Mouse (Mus musculus) urinary bladder, postnatal 10 days (tissue): ENCODE data around the gene Tbx10.
A peak's percentile ranks its signal among the peaks of the same experiment; 100 is the strongest.

Experiments
- DNase-seq: peaks from one replicate; pipeline ENCODE4 v3.0.0; 2022; ENCODE audit warnings: low spot score

Tbx10 gene

GRCm38 (mm10) chr19:3975866-3976265, 16.7 kb upstream of the Tbx10 start:
- no peak for DNase-seq

GRCm38 (mm10) chr19:3980309-3980708, 12.2 kb upstream of the Tbx10 start:
- DNase-seq = no peak

GRCm38 (mm10) chr19:3980917-3981316, 11.6 kb upstream of the Tbx10 start:
- DNase-seq = no peak

DNA sequence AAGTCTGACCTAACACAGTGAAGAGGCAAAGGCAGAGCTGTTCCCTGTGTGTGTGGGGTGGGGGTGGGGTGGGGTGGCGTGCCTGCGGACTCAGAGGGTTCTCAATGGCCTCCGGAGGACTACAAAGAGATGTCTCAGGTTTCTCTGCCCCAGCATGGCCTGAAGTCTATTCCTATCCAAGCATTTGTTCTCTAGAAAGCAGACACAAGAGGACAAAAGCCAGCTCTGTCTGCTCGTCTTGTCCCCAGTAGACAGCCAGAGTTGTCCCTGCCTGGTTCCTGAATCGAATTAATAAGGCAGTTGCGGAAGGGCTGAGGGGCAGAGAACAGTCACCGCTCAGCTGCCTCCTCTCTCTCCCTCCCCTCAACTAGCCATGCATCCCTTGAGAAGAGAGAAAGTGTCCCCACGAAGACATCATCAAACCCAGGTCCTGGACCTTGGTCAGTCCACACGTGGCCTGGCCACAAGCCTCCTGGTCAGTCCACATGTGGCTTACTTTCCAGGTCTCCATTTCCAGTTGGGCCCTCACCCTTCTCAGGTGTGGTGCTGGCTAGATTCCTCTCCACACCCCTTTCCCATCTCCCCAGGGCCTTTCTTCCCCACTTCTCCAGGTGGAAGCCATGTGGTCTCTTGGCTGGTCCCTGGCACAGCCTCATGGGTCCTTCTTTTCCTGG, 8.9 kb upstream of the Tbx10 start:
- DNase-seq = no peak

- DNase-seq = no peak
Observed at GRCm38 (mm10) chr19:3985261-3985681, 7.3 kb upstream of the Tbx10 start.

DNA sequence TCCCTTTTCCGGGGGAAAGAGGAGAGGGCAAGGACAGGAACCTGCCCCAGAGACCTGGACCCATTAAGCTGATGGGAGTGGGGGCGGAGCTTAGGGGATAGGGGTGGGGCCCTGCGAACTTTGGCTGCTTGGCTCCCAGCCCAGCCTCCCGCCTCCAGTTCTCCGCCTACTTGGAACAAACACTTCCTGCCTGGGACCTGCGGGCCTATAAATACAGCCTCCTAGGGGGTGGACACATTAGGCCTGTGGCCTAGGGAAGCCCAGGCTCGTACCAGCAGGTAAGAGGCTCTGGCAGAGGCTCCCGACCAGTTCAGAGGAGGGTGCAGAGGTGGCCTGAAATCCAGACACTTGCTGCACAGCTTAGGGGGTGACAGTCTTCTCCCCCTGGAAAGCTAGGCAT, 6.2 kb upstream of the Tbx10 start, which contains the start of gene Acy3:
Gene Acy3 (plus strand): TSS at position 237 of the 400 bp plus-strand sequence.
- DNase-seq = peak; percentile 26

DNA sequence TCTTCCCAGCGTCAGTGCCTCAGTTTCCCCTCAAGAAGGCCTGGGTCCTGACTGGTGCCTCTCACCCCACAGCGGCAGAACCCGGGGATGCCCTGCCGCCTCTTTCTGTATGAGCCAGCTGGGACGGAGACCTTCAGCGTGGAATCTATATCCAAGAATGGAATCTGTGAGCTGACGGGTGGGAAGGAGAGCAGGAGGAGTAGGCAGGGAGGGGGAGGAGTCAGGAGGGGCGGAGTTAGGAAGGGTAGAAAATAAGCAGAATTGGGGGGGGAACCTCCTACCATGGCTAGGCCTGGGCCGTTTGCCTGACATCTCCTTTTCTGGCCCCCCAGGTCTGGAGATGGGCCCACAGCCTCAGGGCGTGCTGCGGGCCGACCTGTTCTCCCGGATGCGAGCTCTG, 4.5 kb upstream of the Tbx10 start:
- no peak for DNase-seq

DNA sequence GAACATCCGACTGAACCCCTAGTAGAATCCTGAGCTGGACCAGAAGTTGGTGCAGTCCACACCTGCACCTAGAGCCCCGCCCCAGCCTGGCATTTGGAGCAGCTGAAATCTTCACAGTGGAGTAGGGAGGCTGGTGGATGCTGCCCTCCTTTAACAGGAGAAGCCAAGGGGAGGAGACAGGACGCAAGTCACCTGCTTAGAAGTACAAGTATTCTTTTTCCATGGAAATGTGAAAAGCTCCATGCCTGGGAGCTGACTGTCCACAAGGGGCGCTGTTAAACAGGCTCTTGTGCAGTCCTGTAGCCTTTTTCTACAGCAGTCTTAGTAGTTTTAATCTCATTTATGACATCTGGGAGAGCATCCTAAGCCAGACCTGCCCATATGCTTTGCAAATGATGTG, 3.8 kb upstream of the Tbx10 start:
- DNase-seq = no peak

GRCm38 (mm10) chr19:3990804-3991203, 1.7 kb upstream of the Tbx10 start:
- no peak for DNase-seq

DNA sequence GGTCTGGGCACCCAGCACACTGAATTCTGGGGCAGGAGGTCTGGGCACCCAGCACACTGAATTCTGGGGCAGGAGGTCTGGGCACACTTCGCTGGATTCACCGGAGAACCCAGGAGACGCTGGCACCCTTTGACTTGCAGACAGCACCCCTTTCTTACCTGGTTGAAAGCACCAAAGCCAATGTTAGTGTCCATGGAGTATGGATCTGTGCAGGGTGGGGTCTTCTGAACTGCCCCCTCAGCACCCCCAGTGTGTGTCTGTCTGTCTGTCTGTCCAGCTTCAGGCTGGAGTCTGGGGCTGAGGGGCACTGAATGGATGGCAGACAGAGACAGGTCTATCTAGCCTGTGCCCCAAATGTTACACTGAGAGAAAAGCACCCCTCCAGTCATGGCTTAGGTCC, 990 bp upstream of the Tbx10 start:
- no peak for DNase-seq

- no peak for DNase-seq
Observed at GRCm38 (mm10) chr19:3991966-3992365, 586 bp upstream of the Tbx10 start.

DNA sequence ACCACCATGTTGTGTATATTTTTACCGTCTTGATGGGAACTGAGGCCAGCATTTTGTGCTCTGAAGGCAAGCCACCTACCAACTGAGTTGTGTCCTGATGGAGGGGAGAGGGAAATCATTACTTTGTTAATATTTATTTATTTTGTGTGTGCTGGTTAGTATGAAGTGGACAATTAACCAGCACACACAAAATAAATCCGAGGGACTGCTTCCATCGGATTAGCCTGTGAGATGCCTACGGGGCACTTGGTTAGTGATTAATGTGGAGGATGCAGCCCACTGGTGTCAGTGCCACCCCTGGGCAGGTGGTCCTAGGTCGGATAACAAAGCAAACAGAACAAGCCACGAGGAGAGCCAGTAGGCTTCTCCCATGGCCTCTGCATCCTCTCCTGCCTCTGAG, 2.4 kb downstream of the Tbx10 start:
- DNase-seq = no peak

DNA sequence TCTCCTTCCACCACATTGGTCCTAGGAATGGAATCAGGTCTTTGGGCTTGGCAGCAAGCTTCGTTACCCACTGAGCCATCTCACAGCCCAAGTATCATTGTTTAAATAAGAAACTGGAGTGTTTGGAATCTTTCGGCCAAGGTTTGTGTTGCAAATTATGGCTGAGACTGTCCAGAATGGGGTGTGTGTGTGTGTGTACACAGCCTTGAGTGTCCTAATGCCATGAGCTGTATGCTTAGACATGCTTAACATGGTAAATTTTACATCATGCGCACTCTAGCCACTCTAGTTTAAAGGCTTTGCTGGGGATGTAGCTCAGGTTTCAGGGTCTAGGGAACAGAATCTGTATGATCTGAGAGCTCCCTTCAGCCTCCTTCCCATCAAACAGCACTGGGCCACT, 3.0 kb downstream of the Tbx10 start:
- DNase-seq = no peak

- no peak for DNase-seq
Observed at GRCm38 (mm10) chr19:3996106-3996505, 3.6 kb downstream of the Tbx10 start.

- no peak for DNase-seq
Observed at GRCm38 (mm10) chr19:3996747-3997146, 4.2 kb downstream of the Tbx10 start.

GRCm38 (mm10) chr19:3997231-3997630, 4.7 kb downstream of the Tbx10 start:
- DNase-seq = no peak

- no peak for DNase-seq
Observed at GRCm38 (mm10) chr19:3998335-3998734, 5.8 kb downstream of the Tbx10 start.

DNA sequence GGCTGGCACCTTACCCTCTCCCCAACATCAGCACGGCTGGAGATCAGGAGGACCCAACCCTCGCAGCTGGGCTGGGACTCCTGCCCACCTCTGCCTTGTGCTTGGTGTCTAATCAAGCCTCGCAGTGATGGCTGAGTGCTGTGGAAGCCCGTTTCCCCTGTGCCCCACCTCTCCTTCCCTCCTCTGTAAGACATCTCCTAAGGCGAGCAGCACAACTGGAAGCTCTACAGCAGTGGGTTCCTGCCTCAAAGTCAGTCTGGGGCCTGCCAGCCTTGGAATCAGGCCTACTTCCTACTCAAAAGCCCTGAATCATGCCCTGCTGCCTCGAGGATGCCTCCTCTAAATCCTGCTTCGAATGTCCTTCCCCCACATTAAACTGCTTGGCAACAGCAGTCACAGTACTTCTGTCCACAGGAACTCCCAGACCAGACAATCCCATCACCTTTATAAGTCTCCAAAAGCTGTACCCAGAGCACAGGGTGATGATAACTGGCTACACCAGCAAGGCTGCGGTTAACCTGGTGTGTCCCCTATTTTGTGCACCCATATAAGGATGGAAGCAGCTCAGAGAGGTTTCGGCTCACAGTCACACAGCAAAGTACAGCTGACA, 6.7 kb downstream of the Tbx10 start:
- no peak for DNase-seq

DNA sequence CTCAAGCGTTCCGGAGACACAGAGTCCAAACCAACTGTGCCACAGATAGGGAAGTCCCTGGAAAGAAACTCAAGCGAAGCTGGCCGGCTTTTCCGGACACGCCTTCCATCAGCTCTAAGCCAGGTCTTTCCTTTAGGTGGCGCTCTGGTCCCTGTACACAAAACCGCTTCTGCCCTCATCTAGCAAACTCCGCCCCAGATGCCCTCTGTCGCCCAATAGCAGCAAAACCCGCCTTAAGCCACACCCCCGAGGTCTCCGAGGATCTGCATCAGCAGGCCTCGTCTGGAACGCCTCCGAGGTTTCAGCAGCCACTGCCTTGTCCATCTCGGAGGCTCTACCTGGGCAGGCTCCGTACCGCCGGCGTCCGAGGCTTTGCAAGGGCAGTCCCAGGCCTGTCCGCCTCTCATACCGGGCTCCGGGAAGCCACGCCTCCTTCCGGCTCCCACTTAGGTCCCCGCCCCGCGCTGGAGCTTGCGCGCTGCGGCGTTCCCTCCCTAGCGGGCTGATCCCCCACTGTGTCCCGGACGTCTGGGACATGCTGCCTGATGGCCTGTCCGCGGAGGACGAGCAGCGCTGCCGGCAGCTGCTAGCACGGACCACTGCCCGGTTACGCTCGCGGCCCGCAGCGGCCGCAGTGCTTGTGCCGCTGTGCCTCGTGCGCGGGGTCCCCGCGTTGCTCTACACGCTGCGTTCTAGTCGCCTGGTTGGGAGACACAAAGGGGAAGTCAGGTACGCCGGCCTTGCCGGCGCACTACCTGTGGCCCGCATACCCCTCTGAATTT, 7.8 kb downstream of the Tbx10 start, which contains the start of the genes Nudt8 and Gm49405:
Gene Nudt8 (plus strand): TSS at position 462 of the 782 bp plus-strand sequence.
Gene Gm49405 (plus strand): TSS at position 508 of the 782 bp plus-strand sequence.
- DNase-seq = peak; percentile 75

DNA sequence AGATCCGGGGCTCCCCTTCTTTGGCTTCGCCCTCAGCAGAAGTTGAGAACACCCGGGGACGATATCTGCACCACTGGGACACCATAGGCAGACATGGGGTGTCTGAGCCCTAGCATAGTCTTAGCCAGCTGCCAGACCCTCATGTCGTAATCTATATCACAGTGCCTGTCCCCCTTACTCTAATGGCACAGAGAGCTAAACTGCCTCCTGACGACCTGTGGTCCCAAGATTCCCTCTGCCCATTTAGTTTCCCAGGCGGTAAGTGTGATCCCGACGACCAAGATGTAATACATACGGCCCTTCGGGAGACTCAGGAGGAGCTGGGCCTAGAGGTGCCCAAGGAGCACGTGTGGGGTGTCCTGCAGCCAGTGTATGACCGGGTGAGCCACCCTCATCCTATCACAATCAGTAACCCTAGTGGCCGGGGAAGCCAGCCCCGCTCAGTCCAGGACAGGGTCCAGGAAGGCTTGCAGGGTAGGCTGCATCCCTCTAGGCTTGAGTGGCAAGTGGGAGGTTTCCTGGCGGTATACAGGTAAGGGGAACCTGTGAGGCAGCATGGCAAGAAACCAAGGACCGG, 8.5 kb downstream of the Tbx10 start:
- DNase-seq = no peak

DNA sequence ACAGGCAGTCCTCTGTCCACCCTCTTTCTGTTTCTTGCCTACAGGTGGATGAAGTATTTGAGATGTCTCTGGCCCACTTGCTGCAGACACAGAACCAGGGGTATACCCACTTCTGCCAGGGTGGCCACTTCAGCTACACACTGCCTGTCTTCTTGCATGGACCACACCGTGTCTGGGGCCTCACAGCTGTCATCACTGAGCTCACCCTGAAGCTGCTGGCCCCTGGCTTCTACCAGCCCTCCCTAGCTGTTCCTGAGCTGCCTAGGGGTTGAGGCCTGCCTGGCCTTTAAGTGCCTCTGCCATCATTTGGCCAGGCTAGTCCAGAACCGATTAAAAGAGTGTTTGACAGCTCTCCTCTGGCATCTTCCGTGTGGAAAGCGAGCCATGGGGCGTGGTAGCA, 9.2 kb downstream of the Tbx10 start:
- DNase-seq = no peak

- no peak for DNase-seq
Observed at GRCm38 (mm10) chr19:4003112-4003511, 10.6 kb downstream of the Tbx10 start, which contains the start of gene Doc2g. Gene Doc2g (plus strand): TSS chr19:4003313.

DNA sequence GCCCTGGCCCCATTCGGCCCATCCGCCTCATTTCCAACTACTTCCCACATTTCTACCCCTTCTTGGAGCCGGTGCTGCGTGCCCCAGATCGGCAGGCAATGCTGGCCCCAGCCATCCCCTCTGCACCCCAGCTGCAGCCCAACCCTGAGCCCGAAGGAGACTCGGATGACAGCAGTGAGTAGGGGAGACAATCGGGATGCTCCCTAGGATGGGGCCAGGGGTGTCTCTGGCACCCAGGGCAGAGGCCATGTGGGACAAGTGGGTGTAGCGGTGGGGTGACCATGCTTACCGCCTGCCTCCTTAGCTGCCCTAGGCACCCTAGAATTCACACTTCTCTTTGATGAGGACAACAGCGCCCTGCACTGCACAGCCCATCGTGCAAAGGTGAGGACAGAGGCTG, 11.1 kb downstream of the Tbx10 start:
- DNase-seq = no peak
